Mouse (Mus musculus) left cerebral cortex, postnatal 10 days (tissue): ENCODE results near the gene Mtfmt. TPM values are rescaled to one million over a fixed set of nuclear protein-coding genes. Genes with fewer than 3 reads are reported as not detected.
A peak's percentile ranks its signal among the peaks of the same experiment; 100 is the strongest.

ENCODE experiments used
- DNase-seq, 2 experiments: peaks; one replicate each; pipeline ENCODE4 v3.0.0; 2021 to 2022; ENCODE audit warnings: low spot score in 2 of 2, mixed read lengths in 1 of 2; ENCODE audit errors: extremely low spot score in 1 of 2
- intact Hi-C: fragments of 180-260 bp; cut with DNase I; formaldehyde crosslinking; loops from one replicate; pipeline ENCODE4 v1.15.1; 2025
- total RNA-seq, 2 experiments: library from RNA; stranded (reverse); gene quantifications; 2 replicates each; pipeline ENCODE4 v1.2.3; 2021

Mtfmt gene
- total RNA-seq, 2 experiments from 2014 or later = 19.5 to 21.2 TPM

- DNase-seq = no peak
- intact Hi-C loops = no loop called here
Measured at GRCm38 (mm10) chr9:65480071-65480470, 44.5 kb downstream of the Mtfmt start.

GRCm38 (mm10) chr9:65491476-65491875 lies 55.9 kb downstream of the Mtfmt start:
- DNase-seq = no peak
- intact Hi-C loops = no loop called here

DNA sequence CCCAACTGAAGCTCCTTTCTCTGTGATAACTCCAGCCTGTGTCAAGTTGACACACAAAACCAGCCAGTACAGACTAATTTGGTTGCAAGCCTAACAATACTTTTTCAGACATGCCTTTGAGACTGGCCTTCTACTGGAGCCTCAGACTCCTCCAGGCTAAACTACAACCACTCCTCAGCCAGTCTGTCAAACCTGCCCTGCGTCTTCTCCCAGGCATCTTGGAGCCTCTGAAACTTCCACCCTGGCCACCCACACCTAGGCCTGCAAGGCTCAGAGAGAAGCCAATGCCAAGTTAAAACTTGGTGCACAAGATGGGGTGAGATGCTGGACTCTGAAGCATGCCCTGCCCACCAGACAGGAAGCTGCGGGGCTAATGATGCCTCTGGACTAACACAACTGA lies 56.8 kb downstream of the Mtfmt start:
- no peak for DNase-seq
- intact Hi-C loops = no loop called here

- no peak for DNase-seq
- intact Hi-C loops = no loop called here
Measured at GRCm38 (mm10) chr9:65492851-65493250, 57.3 kb downstream of the Mtfmt start.

GRCm38 (mm10) chr9:65502146-65502545 lies 66.6 kb downstream of the Mtfmt start:
- intact Hi-C loops = no loop called here

More at GRCm38 (mm10) chr9:65502146-65502545, 66.6 kb downstream of the Mtfmt start:
- peak in 1 of 2 experiments; percentile 57 for DNase-seq

Other genes with a start within 250 kb of the Mtfmt start
- 1 to 10 TPM; 4.1 to 4.6 TPM for gene Parp16, start 240.4 kb upstream of the Mtfmt start, total RNA-seq
- gene Cilp, start 170.6 kb upstream of the Mtfmt start, total RNA-seq = under 1 TPM; 0.08 to 0.09 TPM
- gene Clpx, start 141.5 kb upstream of the Mtfmt start, total RNA-seq = 10 to 100 TPM; 25.3 to 25.4 TPM
- 10 to 100 TPM; 23.1 to 23.7 TPM for gene Pdcd7, start 89.7 kb upstream of the Mtfmt start, total RNA-seq
- gene Ubap1l, start 74.7 kb upstream of the Mtfmt start, total RNA-seq = 1 to 10 TPM; 2.5 to 4.7 TPM
- gene Kbtbd13, start 44.1 kb upstream of the Mtfmt start, total RNA-seq = under 1 TPM in 1 of 2 experiments, not detected in 1; 0.26 TPM
- gene Rasl12, start 37.3 kb upstream of the Mtfmt start, total RNA-seq = 1 to 10 TPM; 2.6 to 2.8 TPM
- not detected for gene Slc51b, start 12.8 kb upstream of the Mtfmt start, total RNA-seq
- 10 to 100 TPM; 29.3 to 32.5 TPM for gene Spg21, start 25.2 kb downstream of the Mtfmt start, total RNA-seq
- 1 to 10 TPM; 2.7 to 3.4 TPM for gene Ankdd1a, start 84.4 kb downstream of the Mtfmt start, total RNA-seq
- 1 to 10 TPM; 4.9 to 9.5 TPM for gene Plekho2, start 144.3 kb downstream of the Mtfmt start, total RNA-seq
- gene Pif1, start 151.4 kb downstream of the Mtfmt start, total RNA-seq = 1 to 10 TPM in 1 of 2 experiments, under 1 TPM in 1; 0.79 to 1.1 TPM
- gene Rbpms2, start 193.9 kb downstream of the Mtfmt start, total RNA-seq = 1 to 10 TPM; 1.6 to 1.8 TPM
- gene Oaz2, start 232.2 kb downstream of the Mtfmt start, total RNA-seq = 100 to 1,000 TPM; 226 to 228 TPM